Mouse (Mus musculus) C2C12 (cell line): ENCODE results near the gene Dlg4. TPM values are rescaled to one million over a fixed set of nuclear protein-coding genes. Genes with fewer than 3 reads are reported as not detected.

ENCODE experiments used
- H3K27me3 ChIP-seq: one replicate; pipeline ENCODE4 v1.6.1; 2011; ENCODE audit not compliant: control insufficient read depth, insufficient read depth, insufficient read length
- H3K36me3 ChIP-seq: one replicate; pipeline ENCODE4 v1.6.1; 2011; ENCODE audit not compliant: control insufficient read depth, insufficient read depth
- H3K4me3 ChIP-seq: one replicate; pipeline ENCODE4 v1.5.1; 2011; ENCODE audit warnings: mild to moderate bottlenecking, control low read depth; ENCODE audit not compliant: poor library complexity, insufficient read depth, severe bottlenecking
- H3K79me2 ChIP-seq: one replicate; pipeline ENCODE4 v1.6.1; 2011; ENCODE audit not compliant: control insufficient read depth, insufficient read depth
- H3K79me3 ChIP-seq: one replicate; pipeline ENCODE4 v1.6.1; 2011; ENCODE audit warnings: low read depth, control low read depth
- H3ac ChIP-seq: one replicate; pipeline ENCODE3; 2011; ENCODE audit warnings: low read depth; ENCODE audit not compliant: control insufficient read depth, insufficient read length
- CEBPB ChIP-seq: IDR thresholded peaks from one replicate; pipeline ENCODE4 v1.6.1; 2011; ENCODE audit warnings: low read depth, mild to moderate bottlenecking, control low read depth, moderate library complexity
- CTCF ChIP-seq: IDR thresholded peaks from one replicate; pipeline ENCODE4 v1.5.1; 2011; ENCODE audit not compliant: control insufficient read depth, insufficient read depth, insufficient read length
- FOSL1 ChIP-seq: IDR thresholded peaks from one replicate; pipeline ENCODE4 v1.8.0; 2011; ENCODE audit warnings: mild to moderate bottlenecking, low read length; ENCODE audit not compliant: poor library complexity, insufficient read depth, severe bottlenecking
- MAX ChIP-seq: IDR thresholded peaks from one replicate; pipeline ENCODE4 v1.6.1; 2011; ENCODE audit warnings: mild to moderate bottlenecking, control low read depth
- MYOD1 ChIP-seq: IDR thresholded peaks from one replicate; pipeline ENCODE4 v1.6.1; 2011; ENCODE audit warnings: low read depth; ENCODE audit not compliant: control insufficient read depth, insufficient read length
- MYOG ChIP-seq: IDR thresholded peaks from one replicate; pipeline ENCODE4 v1.6.1; 2011; ENCODE audit not compliant: control insufficient read depth, insufficient read length; ENCODE audit errors: extremely low read depth
- USF1 ChIP-seq: IDR thresholded peaks from one replicate; pipeline ENCODE4 v1.6.1; 2011; ENCODE audit warnings: low read depth, mild to moderate bottlenecking, control low read depth, moderate library complexity
- polyA plus RNA-seq: library from polyadenylated mRNA; unstranded; fragments of >200 nt; fragmentation: generic; extraction: Trizol; gene quantifications from one replicate; pipeline ENCODE4 v1.2.1, GENCODE M21; 2012; ENCODE audit warnings: missing spikeins

The Dlg4 gene
- polyA plus RNA-seq, 1 experiment, result 25.3 TPM

DNA sequence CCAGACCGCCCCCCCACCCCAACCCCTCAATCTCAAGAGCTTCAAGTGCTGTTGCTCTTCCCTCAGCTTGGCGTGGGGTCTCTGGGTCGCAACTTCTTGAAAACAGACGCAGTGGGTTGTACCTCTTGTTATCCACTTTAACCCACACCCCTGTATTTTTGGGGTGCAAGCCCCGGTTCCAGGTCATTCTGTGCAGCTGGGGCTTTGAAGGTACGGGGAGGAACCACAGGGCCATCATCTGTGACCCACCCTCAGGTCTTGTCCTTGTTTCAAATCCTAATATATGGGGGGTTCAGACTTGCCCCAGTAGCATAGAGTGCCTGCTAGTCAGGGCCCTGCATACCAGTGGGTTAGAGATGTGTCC lies 7.4 kb downstream of the Dlg4 start:
- Histone ChIP-seq H3K36me3 (no peaks in the 10 kb centered on the region), H3K4me3 (no peak overlapping the region), H3K79me3 (peaks cover 46% of the 10 kb centered on the region), H3K27me3 (no peaks in the 10 kb centered on the region), H3K79me2 (peaks cover 93% of the 10 kb centered on the region), H3ac (no peak overlapping the region)
- TF ChIP-seq MYOG (no peak), CEBPB (no peak), FOSL1 (no peak), CTCF (no peak), MAX (no peak), MYOD1 (no peak), USF1 (no peak)

DNA sequence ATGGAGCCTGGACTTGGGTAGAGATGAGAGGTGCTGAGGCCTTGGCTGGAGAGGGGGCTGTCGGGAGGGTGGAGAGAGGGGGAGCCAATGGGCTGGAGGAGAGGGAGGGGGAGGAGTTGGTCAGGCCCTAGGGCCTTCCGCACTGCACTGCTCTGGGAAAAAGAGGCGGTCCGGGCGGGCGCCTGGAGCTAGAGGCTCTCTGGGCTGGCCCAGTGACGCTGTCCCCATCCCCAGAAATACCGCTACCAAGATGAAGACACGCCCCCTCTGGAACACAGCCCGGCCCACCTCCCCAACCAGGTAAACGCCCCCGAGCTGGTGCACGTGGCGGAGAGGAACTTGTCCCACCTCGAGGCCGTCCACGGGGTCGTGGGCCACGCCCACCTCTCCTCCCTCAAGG lies 9.9 kb downstream of the Dlg4 start:
- H3K79me2 ChIP-seq, result peaks cover 81% of the 10 kb centered on the region
- TF ChIP-seq MYOG (no peak), MAX (no peak), FOSL1 (no peak), USF1 (no peak)
- no peak overlapping the region for H3ac ChIP-seq
- peaks cover 36% of the 10 kb centered on the region for H3K79me3 ChIP-seq
- no peak overlapping the region for H3K4me3 ChIP-seq
- H3K36me3 ChIP-seq, result peaks cover 10% of the 10 kb centered on the region
- no peaks in the 10 kb centered on the region for H3K27me3 ChIP-seq

DNA sequence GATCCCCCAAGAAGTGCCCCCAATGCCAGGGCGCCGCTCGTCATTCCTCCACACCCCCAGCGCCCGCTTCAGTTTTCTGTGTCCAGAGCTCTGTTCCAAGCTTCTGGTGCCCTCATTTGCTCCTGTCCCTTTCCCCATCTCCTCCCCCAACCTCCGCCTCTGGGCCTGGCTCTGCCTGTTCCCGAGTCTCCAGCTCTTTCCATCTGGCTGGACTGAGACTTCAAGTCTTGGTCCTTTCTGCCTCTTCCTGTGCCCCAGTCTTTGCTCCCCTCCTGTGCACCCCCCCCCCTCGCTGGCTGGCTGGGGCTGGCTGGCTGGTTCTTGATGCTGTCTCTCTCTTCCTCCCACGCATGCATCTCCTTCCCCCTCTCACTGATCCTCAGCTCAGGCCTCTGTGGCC lies 10.7 kb downstream of the Dlg4 start:
- peak overlapping the region; percentile 21 for H3ac ChIP-seq
- peaks cover 15% of the 10 kb centered on the region for H3K36me3 ChIP-seq
- H3K4me3 ChIP-seq, result no peak overlapping the region
- no peaks in the 10 kb centered on the region for H3K27me3 ChIP-seq
- peaks cover 32% of the 10 kb centered on the region for H3K79me3 ChIP-seq
- no peak for TF ChIP-seq MYOD1
- TF ChIP-seq CEBPB, result no peak
- TF ChIP-seq MYOG, result no peak
- TF ChIP-seq FOSL1, result no peak
- TF ChIP-seq MAX, result no peak
- TF ChIP-seq USF1, result no peak
- no peak for TF ChIP-seq CTCF
- peaks cover 74% of the 10 kb centered on the region for H3K79me2 ChIP-seq

DNA sequence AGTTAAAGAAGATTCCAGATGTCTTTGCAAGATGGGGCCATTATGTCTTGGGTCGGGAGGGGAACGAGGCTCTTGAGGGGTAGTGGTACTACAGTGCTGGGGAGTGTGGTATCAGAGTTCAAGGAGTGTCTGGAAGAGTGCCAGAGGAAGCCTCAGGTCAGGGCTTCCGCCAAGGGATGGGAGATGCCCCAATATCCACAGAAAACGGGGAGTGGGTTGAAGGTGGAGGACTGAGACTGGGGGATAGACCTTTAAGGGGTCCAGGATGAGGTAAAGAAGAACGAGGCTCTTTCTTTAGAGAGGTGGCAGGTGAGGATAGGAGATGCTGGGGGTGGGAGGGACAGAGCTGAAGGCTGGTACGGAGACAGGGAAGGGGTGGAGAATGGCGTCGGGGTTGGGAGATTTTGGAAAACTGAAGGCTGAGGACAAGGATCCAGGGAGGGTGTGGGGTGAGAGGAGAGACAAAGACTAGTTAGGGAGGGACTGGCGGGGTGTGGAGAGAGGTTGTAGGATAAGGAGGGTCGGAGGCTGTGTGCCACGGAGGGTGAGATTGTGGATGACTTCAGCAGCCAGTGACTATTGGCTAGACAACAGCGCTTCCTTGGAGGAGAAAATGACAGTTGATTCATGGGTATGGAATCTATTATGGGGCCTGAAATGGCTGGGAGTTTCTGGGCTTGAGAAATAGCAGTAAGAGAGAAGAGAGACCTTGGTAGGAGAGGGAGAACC lies 11.8 kb downstream of the Dlg4 start:
- peak overlapping the region; percentile 45 for H3ac ChIP-seq
- peaks cover 20% of the 10 kb centered on the region for H3K79me3 ChIP-seq
- H3K27me3 ChIP-seq, result no peaks in the 10 kb centered on the region
- H3K36me3 ChIP-seq, result peaks cover 25% of the 10 kb centered on the region
- no peak overlapping the region for H3K4me3 ChIP-seq
- TF ChIP-seq MAX (no peak), CEBPB (no peak), MYOG (no peak), MYOD1 (no peak), FOSL1 (no peak), CTCF (no peak), USF1 (no peak)
- H3K79me2 ChIP-seq, result peaks cover 63% of the 10 kb centered on the region

DNA sequence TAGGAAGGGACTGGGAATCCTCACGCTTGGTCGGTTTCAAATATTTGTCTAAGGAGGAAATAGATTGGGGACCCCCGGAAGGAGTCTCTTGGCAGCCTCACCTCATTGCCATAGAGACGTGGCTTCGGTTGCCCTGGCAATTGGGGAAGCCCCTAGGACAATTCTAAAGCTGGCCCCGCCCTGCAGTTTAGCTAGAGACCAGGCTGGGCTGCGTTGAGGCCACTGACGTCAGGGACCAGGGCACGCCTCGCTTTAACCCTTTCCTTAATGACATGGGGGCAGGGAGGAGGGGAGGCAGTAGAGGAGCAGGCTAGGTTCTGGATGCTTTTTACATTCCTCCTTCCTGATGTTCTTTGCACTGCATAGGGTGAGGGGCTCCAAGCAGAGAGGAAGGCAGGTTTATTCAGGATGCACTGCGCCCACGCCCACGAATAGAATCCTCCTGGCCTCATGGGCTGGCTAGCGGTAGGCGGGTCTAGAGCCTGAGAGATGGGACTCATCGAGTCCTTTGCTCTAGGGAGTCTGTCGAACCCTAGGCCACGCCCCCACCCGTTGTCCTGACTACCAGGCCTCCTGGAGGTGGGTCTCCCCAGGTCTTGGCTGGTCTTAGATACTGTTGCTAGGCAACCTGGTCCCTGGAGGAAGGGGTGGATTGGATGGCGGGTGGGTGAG lies 12.5 kb downstream of the Dlg4 start:
- peak overlapping the region; percentile 8 for H3K4me3 ChIP-seq
- H3ac ChIP-seq, result peak overlapping the region; percentile 52
- peaks cover 25% of the 10 kb centered on the region for H3K36me3 ChIP-seq
- no peaks in the 10 kb centered on the region for H3K27me3 ChIP-seq
- TF ChIP-seq CEBPB, result no peak
- no peak for TF ChIP-seq USF1
- TF ChIP-seq CTCF, result no peak
- peak; percentile 34 for TF ChIP-seq MAX
- no peak for TF ChIP-seq MYOD1
- TF ChIP-seq FOSL1, result no peak
- peaks cover 56% of the 10 kb centered on the region for H3K79me2 ChIP-seq
- H3K79me3 ChIP-seq, result peaks cover 16% of the 10 kb centered on the region
